Mouse (Mus musculus) monocyte, adult 2 months (primary cell): Measurements from ENCODE around the gene Nuak2.
A peak's percentile ranks its signal among the peaks of the same experiment; 100 is the strongest.
"Not testable (repeated sequence)": the region's sequence is repeated elsewhere in the genome, so short reads cannot be mapped to it uniquely, and the experiment has no call there.

ENCODE experiments used
- DNase-seq, 2 experiments: peaks; one replicate each; pipeline ENCODE4 v3.0.0; 2022; ENCODE audit warnings: low spot score in 2 of 2, low read depth in 1 of 2

Nuak2 gene

DNA sequence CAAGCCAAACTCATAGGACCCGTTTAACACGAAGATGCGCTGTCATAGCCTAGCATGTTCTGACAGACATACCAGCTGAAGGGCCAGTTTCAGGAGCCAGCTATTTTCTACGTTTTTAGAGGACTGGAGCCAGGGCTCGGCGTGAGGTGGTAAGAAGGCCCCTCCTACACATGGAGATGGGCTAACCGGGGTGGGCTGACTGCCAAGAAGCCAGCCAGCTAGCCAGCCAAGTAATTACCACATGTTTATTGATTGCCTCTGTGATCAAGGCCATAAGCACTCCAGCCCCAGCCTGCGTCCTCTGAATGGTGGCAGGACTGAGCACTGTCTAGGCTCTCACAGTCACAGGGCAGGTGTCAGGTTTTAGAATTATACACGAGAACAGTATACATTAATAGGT, 10.9 kb downstream of the Nuak2 start:
- DNase-seq = no peak

DNA sequence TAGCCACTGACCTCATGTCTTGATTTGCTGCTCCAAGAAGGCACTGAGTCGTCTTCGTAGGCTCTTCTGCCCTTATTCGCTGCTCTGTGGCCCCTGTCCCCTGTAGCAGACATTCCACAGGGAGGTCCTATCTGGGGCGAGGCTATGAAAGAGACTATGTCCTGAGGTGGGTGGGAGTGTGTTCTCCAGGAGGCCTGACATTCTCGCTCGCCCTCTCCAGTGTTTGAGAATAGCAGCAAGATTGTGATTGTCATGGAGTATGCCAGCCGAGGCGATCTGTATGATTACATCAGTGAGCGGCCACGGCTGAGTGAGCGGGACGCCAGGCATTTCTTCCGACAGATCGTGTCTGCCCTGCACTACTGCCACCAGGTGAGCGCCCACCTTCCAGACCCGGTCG, 11.6 kb downstream of the Nuak2 start:
- no peak for DNase-seq

DNA sequence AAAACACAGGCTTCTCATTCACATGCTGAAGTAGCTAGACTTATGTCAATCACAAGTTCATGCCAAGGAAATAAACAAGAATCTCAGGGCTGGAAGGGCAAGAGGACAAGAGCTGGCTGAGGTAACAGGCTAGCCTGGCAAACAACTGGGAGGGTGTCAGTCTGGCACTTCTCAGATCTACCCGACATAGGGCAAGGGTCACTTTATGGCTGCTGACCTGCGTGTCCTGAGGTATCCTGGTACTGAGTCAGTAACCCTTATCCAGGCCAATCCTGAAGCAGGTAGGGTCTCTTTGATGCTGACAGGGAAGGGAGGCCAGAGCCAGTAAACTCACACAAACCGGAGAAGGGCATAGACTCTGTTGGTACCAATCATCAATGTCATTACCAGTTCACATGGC, 12.6 kb downstream of the Nuak2 start:
- no peak for DNase-seq

DNA sequence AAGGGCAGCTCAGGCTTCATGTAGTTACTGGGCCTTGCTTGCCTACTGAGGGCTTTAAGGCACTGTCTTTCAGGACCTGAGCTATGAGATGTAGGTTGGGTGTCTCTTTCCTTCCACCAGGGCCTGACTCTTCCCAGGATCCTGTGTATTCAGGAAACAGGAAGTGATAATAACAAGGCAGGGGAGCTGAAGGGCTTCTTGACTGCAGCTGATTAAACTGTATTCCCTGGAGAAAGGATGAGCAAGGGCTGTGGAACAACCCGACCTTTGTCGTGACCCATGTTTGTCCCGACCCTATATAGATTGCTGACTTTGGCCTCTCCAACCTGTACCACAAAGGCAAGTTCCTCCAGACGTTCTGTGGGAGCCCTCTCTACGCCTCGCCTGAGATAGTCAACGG, 13.7 kb downstream of the Nuak2 start:
- no peak for DNase-seq

DNA sequence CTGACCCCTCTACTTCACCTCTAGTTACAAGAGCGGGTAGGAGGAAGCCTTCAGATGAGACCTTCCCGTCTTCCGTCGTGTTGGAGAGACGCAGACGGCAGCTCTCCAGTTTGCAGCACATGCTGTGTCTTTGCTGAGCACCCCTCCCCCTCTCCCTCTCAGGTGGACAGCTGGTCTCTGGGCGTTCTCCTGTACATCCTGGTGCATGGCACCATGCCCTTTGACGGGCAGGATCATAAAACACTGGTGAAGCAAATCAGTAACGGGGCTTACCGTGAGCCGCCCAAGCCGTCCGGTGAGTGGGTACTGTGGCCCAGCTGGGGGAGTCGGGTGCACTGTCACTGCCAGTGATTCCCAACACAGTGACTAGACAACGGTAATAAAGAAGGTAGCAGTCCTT, 14.5 kb downstream of the Nuak2 start:
- DNase-seq = no peak

DNA sequence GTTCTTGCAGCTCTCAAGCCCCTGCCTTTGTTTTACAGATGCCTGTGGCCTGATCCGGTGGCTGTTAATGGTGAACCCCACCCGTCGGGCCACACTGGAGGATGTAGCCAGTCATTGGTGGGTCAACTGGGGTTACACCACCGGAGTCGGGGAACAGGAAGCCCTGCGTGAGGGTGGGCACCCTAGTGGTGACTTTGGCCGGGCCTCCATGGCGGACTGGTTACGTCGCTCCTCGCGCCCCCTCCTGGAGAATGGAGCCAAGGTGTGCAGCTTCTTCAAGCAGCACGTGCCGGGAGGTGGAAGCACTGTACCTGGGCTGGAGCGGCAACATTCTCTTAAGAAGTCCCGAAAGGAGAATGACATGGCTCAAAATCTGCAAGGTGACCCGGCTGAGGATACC, 15.4 kb downstream of the Nuak2 start:
- no peak for DNase-seq

DNA sequence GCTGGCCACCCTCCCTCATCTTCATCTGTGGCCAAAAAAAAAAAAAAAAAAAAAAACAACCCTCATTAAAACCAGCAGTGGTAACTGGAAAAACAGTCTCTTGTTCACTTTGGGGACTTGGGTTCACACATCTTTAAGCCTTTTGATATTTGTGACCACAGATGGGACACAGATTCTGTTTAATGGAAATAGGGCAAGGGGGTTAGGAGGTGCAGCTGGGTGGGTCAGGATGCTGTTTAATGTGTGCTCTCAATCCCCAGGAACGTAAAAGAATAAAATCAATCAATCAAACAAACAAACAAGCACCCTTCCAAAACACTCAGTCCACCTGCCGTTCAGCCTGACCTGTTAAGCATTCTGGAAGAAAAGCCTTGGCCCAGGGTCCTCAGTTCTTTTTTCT, 17.3 kb downstream of the Nuak2 start:
- DNase-seq = no peak

DNA sequence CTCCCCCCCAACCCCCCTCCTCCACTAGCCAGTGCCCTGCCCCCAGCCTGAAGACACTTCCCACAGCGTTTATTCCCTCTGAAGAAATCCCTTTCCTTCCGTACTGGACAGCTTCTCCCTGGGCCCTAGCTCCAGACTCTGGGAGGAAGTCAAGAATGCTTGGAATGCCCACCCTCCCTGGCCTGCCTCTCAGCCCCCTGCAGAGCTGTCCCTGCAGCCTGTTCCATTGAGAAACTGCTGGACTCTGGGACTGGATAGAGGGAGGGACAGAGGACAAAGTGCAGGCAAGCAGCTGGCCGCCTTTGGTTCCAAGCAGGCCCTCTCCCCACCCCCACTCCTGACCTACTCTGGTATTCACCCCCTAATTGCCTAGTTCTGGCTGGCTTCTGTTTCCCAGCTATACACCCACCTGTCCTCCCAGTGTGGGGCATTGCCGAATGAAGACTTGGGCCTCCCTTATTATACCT, 17.8 kb downstream of the Nuak2 start:
- DNase-seq = no peak

DNA sequence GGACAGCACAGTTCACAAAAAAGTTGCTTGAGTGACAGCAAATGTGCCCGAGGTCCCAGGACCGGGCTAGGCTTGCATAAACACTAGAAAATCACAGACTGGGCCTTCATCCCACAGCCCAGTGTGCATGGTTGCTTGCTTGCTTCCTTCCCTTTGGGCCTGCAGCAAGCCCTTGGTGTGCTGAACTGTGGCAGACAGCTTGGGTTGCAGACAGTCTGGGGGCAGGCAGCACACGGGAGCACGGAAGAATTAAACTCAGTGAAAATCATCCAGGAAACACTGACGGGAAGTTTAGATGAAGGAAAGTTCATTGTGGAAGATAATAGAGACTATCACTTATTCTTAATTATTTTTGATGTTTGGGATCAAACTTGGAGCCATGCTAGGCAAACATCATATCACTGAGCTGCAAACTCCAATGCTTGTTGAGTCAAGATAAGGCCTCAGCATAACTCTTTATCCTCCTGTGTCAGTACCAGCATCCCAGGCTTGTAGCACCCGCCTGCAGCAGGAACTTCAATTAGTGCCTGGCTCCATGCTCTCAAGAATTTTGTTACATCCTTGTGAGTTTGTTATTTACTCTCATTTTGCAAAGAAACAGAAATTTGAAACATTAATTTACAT, 18.4 kb downstream of the Nuak2 start:
- DNase-seq = no peak

DNA sequence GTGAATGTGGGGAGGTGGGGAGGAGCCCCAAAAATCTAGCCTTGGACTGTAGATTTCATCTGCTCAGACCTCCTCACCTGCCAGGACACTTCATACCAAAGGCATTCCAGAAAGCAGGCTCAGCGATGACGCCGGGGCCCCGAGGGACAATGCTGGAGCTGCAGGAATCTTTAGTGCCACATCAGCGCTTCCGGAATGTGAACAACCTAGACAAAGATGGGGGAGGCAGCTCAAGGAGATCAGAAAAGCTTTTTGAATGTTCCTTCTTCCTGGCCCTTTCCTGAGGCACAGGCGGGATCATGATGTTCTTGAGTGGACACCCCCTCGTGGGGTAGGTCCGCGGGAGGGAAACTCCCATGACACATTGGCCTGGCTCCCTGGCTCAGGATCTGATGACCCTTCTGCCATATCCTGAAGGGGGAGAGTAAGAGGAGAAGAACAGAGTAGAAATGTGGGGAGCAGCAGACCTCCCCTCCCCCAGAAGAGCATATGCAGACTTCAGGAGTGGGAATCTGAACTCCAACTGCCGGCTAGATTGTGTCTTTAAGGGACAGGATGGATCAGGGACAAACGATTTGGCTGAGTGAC, 19.5 kb downstream of the Nuak2 start:
- DNase-seq = no peak

DNA sequence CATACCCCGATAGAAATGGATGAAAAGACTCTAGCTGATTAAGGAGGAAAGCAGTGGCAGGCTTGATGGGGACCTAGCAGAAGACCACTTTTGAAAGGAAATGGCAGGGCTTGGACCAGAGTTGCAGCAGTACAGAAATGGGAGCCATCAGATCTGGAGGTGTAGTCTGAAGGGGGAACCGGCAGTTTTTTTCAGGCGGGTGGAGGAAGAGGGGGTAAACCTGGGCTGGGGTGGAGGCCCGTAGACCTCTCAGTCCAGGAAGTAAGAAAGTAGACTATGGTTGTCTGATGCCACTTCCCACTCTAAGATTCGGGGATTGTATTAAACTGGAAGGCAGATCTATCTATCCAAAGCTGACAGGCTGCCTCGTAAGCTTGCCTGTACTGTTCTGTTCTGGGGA, 21.0 kb downstream of the Nuak2 start:
- no peak for DNase-seq

DNA sequence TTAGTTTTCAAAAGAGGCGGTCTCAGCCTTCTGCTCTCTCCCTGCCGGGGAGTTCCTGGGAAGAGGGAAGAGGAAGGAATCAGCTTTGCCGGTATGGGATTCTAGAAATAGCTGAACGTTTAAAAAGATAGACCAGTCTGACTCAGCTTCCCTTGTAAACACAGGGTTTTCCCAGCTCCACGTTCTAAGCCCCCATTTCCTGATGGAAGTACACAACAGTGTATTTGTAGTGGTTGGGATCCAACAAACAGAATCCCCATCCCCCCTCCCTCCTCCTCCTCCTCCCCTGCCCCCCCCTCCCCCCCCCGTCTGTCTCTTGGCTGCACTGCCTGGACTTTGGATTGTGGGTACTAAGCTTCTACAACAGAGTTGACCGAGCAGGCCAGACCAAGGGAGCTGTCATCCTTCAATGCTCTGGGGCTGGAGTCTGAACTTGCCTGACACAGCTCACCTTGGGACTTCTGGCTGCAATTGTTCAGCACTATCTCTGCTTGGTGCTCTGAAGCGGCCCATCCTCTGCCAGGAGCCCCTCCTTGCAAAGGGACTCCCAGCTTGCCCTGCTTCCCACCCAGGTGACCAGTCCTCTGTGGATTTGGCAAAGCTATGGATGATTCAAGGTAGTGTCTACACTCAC, 22.2 kb downstream of the Nuak2 start:
- DNase-seq = no peak

DNA sequence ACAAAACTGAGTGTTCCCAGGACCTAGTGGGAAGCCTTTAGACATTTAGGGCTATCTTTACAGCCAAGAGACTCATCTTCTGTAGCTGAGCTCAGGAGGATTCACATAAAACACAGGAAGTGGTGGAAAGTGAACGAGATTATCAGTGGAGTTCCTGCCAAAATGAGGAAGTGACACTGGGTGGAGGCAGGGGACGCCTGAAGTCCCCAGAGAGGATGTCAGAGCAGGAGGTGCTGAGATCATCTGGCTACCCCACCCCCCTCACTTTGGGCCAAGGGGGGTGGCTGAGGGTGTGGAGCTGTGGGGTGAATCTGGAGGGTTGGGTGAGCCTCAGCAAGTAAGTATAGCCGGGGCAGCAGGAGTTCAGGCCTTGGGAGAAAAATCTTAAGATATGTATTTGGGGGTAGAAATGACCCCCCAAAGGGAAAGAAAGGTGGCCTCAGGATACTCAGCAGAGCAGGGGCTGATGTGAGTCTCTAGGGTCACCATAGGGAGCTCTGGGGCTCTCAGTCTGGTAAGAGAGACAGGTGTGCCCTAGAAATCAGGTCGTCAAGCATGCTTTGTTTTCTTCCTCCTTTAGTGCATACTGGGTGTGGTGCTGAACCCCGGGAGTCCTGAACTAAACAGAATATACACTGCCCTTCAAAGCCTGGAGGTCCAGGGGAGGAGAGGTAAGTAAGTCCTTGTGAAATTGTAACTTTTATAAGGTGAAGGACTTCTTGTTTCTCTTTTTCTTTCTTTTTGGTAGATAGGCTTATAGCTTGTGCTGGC, 26.0 kb downstream of the Nuak2 start:
- DNase-seq = peak; percentile 66 to 75

DNA sequence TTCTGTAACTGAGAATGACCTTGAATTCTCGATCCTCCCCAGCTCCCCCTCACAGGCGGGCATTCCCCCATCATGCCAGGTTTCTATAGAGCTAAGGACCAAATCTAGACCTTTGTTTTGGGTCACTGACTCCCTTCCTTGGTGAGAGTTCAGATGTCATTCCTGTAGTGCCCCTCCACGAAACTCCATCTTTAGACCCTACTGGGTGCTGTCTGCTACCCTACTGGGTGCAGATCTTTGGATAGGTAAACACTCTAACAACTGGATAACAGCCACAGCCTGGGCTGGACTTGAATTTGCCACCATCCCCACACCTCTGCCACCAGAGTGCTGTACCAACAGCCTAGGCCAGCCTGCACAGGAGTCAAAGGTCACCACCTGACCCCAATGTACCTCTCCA, 26.6 kb downstream of the Nuak2 start:
- DNase-seq = no peak

DNA sequence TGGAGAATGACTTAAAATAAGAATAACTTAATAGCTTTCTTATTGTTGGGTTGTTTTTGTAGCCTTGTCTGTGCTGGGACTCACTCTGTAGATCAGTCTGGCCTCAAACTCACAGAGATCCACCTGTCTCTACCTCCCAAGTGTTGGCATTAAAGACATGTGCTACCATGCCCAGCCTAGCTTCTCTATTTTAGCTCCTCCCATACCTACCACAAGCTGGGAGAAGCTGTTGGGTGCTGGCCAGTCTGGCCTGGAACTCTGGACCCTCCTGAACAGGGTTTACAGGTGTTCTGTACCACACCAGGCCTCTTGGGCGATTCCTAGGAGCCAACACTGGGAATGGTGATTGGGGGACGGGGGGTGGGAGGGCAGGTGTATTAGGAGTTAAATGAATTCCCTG, 27.3 kb downstream of the Nuak2 start:
- no peak for DNase-seq

DNA sequence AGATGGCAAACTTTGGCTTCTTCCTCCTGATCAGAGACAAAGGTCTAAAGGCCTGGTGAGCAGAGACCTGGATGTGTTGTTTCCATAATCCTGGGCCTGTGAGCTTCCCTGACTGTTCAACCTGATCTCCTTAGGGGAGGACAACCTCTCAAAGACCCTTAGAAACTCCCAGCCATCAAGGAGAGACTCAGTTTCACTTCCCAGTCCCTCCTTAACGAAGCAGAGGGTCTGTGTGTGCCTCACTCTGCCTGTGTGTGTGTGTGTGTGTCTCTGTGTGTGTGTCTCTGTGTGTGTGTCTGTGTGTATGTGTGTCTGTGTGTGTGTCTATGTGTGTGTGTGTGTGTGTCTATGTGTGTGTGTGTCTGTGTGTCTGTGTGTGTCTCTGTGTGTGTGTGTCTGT, 27.7 kb downstream of the Nuak2 start:
- DNase-seq = no peak

DNA sequence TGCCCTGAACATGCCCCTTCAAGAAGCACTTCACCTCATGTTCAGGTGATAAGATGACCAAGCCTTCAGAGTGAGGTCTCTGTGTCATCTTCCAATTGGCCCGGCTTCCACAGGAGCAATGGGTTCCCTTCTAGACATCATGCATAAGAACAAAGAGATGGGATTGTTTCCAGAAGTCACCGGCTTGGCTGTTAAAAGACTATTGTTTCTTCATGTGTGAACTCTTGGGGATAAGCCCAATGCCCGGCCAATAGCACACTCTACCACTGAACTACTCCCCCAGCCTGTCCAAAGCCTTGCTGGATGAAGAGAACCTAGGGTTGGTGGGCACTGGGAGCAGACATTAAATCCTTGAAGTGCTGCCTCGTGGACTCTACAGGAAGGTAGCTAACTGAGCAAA, 29.6 kb downstream of the Nuak2 start:
- no peak for DNase-seq

DNA sequence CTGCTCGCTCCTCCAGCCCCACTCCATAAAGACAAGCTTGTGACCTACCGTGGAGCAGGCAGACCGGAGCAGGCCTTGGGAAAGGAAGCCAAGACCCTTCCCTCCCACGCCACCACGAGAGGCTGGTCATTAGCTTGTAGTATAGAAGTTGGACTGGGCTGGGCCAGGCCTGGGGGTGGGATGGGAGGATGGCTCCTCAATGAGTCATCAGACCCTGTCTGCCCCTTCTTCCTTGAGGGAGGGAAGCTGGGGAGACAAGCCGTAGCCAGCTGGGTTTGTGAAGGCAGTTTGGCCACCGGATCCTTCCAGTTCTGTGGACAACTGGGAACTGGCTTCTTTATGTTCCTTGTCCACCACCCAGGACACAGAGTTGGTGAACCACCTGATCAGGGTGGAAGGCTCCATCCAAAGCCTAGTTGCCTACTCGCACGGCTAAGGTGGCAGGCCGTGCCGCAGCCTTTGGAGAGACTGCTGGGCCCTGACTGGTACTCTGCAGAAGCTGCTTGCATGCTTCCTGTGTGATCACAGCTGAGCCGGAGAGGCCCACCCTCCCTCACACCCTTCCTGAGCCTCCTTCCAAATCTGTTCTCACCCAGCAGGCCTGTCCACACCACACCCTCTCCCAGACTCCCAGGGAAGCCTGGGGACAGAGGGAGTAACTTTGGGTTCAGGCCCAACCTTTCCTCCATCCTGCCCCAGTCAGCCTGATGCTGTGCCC, 30.4 kb downstream of the Nuak2 start:
- DNase-seq = no peak

DNA sequence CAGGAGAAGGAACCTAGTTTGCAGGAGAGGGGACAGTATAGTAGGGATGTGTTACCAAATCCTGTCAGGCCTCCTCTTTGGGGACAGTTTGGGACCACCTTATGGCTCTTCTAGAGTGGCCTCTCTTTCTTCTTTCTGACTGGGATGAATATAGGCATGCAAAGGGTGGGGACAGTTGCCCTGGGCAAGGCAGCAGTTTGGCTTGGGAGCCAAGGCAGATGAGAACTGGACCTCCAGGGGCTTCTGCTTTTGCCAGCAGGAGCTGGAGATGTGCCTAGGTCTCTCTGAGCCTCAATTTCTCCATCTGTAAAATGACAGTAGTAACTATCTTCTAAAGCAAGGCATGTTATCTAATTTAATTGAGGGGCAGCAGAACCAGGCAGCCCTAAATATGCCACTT, 31.0 kb downstream of the Nuak2 start:
- DNase-seq = no peak

DNA sequence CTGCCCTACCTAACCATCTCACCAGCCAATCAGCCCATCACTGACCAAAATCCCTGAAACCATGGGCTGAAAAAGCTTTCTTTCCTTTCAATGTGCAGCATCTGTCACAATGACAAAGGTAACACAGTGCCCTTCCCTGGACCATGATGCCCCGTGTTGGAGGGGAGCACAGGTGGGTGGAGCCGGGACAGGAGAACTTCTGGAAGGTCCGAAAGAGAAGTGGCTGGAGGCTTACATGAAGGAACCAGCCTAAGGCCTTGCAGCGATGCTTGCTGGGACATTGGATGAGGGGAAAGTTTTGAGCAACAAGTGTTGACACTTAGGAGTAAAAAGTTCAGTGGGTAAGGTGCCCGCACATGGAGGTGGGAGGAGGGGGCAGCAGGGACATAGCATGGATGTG, 32.5 kb downstream of the Nuak2 start:
- DNase-seq = no peak

DNA sequence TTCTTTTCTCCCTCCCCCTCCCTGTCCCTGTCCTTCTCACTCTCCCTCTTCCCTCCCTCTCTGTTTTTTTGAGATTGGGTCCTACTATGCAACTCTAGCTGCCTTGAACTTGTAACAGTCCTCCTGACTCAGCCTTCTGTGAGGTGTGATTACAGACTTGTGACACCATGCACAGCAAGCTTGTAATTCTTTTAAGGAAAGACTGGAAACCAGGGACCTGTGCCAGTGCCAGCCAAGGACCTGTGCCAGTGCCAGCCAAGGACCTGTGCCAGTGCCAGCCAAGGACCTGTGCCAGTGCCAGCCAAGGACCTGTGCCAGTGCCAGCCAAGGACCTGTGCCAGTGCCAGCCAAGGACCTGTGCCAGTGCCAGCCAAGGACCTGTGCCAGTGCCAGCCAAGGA, 33.1 kb downstream of the Nuak2 start:
- DNase-seq = not testable (repeated sequence)
